ENCODE assay signal across 30 mouse cellular contexts in the genomic region with DNA sequence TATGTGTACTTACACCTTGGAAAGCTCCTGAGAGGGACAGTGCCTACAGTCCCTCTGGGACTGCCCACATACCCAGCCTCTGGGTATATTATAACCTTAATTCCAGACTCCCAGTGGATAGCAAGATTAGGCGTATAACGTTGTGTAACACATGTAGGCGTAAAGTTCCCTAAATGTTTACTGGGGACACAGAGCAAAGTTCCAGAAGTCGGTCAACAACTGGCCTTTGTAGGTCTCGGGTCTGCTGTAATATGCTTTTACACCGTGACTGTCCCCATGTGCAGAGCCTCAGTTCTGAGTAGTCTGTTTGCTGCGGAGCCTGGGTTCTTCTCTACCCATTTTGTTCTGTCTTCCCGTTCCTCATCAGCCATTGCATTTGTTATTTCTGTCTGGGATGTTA. TPM values are rescaled to one million over a fixed set of nuclear protein-coding genes. Genes with fewer than 3 reads are reported as not detected.
"Had no signal": no experiment of that assay in that cellular context is flagged by ENCODE, and none has a peak within 500 bp of the region (broad histone marks: within the 10 kb centered on the region; RNA-seq: fewer than 3 reads in every experiment).

No protein-coding gene starts in this region.

- H3K4me2 ChIP-seq: limb, embryonic 12.5 days; limb, embryonic 15.5 days; lung, embryonic 14.5 days; midbrain, embryonic 11.5 days had no signal

- H3K4me3 ChIP-seq: layer of hippocampus, adult 2 months; left cerebral cortex, adult 2 months; limb, embryonic 12.5 days; limb, embryonic 15.5 days had no signal

- H3K9ac ChIP-seq: limb, embryonic 12.5 days; limb, embryonic 15.5 days; lung, embryonic 14.5 days had no signal

- H3K36me3 ChIP-seq: limb, embryonic 12.5 days; limb, embryonic 15.5 days had no signal

- H3K27ac ChIP-seq: kidney, postnatal 0 days; layer of hippocampus, adult 2 months; left cerebral cortex, adult 2 months; limb, embryonic 12.5 days; limb, embryonic 15.5 days; stomach, postnatal 0 days had no signal

- H3K9me3 ChIP-seq: limb, embryonic 12.5 days; limb, embryonic 15.5 days had no signal

- ATAC-seq: intestine, postnatal 0 days; lung, postnatal 0 days had no signal

- DNase-seq: kidney, adult 2 months; kidney, postnatal 25 days; layer of hippocampus, adult 9-11 months; left cerebral cortex, postnatal 4 days; lung, embryonic 14.5 days; lung, postnatal 4 days; midbrain, embryonic 14.5 days; thymus, adult 2 months; thymus, postnatal 14 days; thymus, postnatal 4 days had no signal

- H3K27me3 ChIP-seq: limb, embryonic 15.5 days had no signal

RNA-seq across cellular contexts. Expression of gene Cyp8b1, which starts 7.3 kb away (rescaled TPM):
- total RNA-seq: layer of hippocampus, adult 2 months; layer of hippocampus, postnatal 25 days; left cerebral cortex, adult 2 months; left cerebral cortex, postnatal 14 days; left cerebral cortex, postnatal 4 days; megakaryocyte progenitor cell, adult 5-6 weeks; megakaryocyte-erythroid progenitor cell, adult 5-6 weeks; midbrain, postnatal 0 days had no signal
- polyA plus RNA-seq: intestine, embryonic 14.5 days; kidney, embryonic 14.5 days; kidney, postnatal 0 days; limb, embryonic 12.5 days; limb, embryonic 15.5 days; lung, embryonic 14.5 days; midbrain, embryonic 11.5 days; midbrain, embryonic 14.5 days; midbrain, postnatal 0 days; neural tube, embryonic 11.5 days; neural tube, embryonic 14.5 days; small intestine, adult 2 months; stomach, embryonic 14.5 days had no signal

RNA-seq across cellular contexts. Expression of gene Ackr2, which starts 25.3 kb away (rescaled TPM):
- total RNA-seq: megakaryocyte progenitor cell, adult 5-6 weeks; megakaryocyte-erythroid progenitor cell, adult 5-6 weeks had no signal
- polyA plus RNA-seq: limb, embryonic 12.5 days had no signal
